8 mouse cellular contexts compared by ENCODE assay signal in the genomic region with DNA sequence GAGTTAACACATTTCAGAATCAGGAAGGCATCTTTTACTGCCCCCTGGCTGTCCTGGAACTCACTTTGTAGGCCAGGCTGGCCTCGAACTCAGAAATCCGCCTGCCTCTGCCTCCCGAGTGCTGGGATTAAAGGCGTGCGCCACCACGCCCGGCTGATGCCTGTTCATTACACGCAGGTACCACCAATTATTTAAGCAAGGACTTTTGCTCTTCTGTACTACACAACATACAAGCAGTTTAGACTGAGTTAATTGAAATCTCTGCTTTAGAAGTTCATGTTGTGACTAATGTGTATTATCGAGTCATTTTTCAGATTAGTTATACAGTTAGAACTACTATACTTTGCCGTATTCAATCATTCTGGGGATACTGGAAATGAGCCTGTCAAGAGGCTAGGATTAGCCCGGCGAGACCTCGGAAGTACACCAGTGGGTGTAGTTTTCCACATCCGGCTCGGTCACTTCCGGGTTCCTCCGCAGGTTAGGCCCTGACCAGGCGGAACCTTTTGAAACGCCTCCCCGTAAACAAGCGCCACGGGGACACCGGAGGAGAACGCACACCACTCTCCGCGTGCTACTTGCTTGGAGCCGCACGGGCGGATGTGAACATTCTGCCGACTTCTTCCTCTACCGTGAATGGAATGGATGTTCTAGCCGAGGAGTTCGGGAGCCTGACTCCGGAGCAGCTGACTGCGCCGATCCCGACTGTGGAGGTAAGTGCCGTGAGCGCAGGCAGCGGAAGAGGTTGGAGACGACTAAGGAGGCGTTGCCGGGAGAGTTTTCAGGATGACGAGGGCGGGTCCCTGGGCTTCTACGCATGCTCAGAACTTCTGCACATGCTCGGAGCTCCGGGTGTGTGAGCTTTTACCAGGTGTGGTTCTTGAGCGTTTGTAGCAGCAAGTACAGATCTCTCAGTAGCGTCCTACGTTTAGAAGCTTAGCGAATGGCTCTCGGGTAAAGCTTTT. TPM values are rescaled to one million over a fixed set of nuclear protein-coding genes. Genes with fewer than 3 reads are reported as not detected.
DNase-seq lines count a peak whose midpoint lies in the region; ATAC-seq lines count a peak whose summit lies in the region.

Gene Polr3b (plus strand): TSS at position 467 of the 965 bp plus-strand sequence.

- no peaks in the 10 kb centered on the region for H3K27me3 ChIP-seq in hindbrain, embryonic 11.5 days (ENCODE audit: control insufficient read depth, insufficient read depth, low read length)

- no peaks in the 10 kb centered on the region for H3K36me3 ChIP-seq in hindbrain, embryonic 11.5 days (ENCODE audit: control insufficient read depth, insufficient read depth, low read length)

- peak within 1 kb of the TSS; percentile 71 for H3K4me3 ChIP-seq in hindbrain, embryonic 11.5 days (ENCODE audit: low read depth, low read length)

- H3K4me2 ChIP-seq in hindbrain, embryonic 11.5 days (replicated peaks; ENCODE audit: low read depth, low read length), result peak within 1 kb of the TSS; percentile 84

- no peaks in the 10 kb centered on the region for H3K9me3 ChIP-seq in hindbrain, embryonic 11.5 days (ENCODE audit: control insufficient read depth, low read length)

- 7% methylated on average over 53 of the region's 53 CpGs for WGBS in hindbrain, embryonic 11.5 days

- peak; percentile 97 for ATAC-seq in hindbrain, embryonic 11.5 days (ENCODE audit: low FRiP score)

- peak within 1 kb of the TSS; percentile 72 for H3K9ac ChIP-seq in hindbrain, embryonic 11.5 days (ENCODE audit: low read depth, low read length)

- DNase-seq in Muller cell, postnatal 12 days (ENCODE audit: inconsistent ontology term), result peak; percentile 95
- DNase-seq in cerebellum, adult 9-11 months, result peak; percentile 95
- DNase-seq in frontal cortex, adult 2 months (ENCODE audit: extremely low spot score in 1 of 2, low spot score in 1 of 2), result peak; percentile 91 to 98
- DNase-seq in hindbrain, embryonic 11.5 days (ENCODE audit: low spot score), result peak; percentile 91
- DNase-seq in layer of hippocampus, postnatal 10 days (ENCODE audit: low spot score in 2 of 2), result peak; percentile 90 to 94
- DNase-seq in lung, postnatal 10 days, result peak; percentile 96
- peak; percentile 92 for DNase-seq in ovary, postnatal 36 days (ENCODE audit: low spot score)
- DNase-seq in thymus, postnatal 25 days, result peak; percentile 93

- H3K27ac ChIP-seq in hindbrain, embryonic 11.5 days (ENCODE audit: low read depth, low read length), result peak within 1 kb of the TSS; percentile 90

- no peaks in the 10 kb centered on the region for H3K4me1 ChIP-seq in hindbrain, embryonic 11.5 days (replicated peaks; ENCODE audit: control insufficient read depth, insufficient read depth, low read length)

RNA-seq across cellular contexts. Expression of gene Polr3b, which starts in this region (rescaled TPM):
- polyA plus RNA-seq in frontal cortex, adult 2 months (2012; rRNA removed), result 8.1 and 8.3 TPM in 2 replicates
- 18.2 and 19.5 TPM in 2 replicates for polyA plus RNA-seq in hindbrain, embryonic 11.5 days (2014; fragmentation: Nextera tagmentation; extraction: Ambion mirVana)
- total RNA-seq in layer of hippocampus, postnatal 10 days (2021), result 10 to 100 TPM; 15.5 to 15.9 TPM

Comparison
In these comparisons a context has a peak if more than half of its experiments do, and no peak if none do; other contexts are left out.
1. Peak in every context shown above with its lines: DNase-seq, ATAC-seq, H3K4me3 ChIP-seq and H3K27ac ChIP-seq.